ENCODE assay signal across 21 mouse cellular contexts in genomic region chr15:6411334-6411733, GRCm38 (mm10). TPM values are rescaled to one million over a fixed set of nuclear protein-coding genes. Genes with fewer than 3 reads are reported as not detected.
A peak's percentile ranks its signal among the peaks of the same experiment; 100 is the strongest.
DNase-seq lines count a peak whose midpoint lies in the region; ATAC-seq and TF ChIP-seq lines count a peak whose summit lies in the region.
"Had no signal": no experiment of that assay in that cellular context is flagged by ENCODE, and none has a peak within 500 bp of the region (broad histone marks: within the 10 kb centered on the region; RNA-seq: fewer than 3 reads in every experiment).

No protein-coding gene starts in this region.

- H3K27me3 ChIP-seq in myocyte (ENCODE audit: control insufficient read depth, insufficient read depth, insufficient read length): no peaks in the 10 kb centered on the region
- H3K27me3 ChIP-seq in kidney, embryonic 16.5 days (ENCODE audit: insufficient read depth, low read length): no peaks in the 10 kb centered on the region
- no peaks in the 10 kb centered on the region for H3K27me3 ChIP-seq in thymus, adult 2 months (ENCODE audit: control insufficient read depth, insufficient read depth, low read length)
- H3K27me3 ChIP-seq: heart, embryonic 12.5 days; limb, embryonic 12.5 days had no signal

- intact Hi-C loops in gastrocnemius, adult 2 months (cut with DNase I): no loop called here
- intact Hi-C loops in gastrocnemius, postnatal 36 days (cut with DNase I): no loop called here

- 80% methylated on average over 6 of the region's 6 CpGs for WGBS in kidney, embryonic 16.5 days
- WGBS in thymus, adult 2 months: 90% methylated on average over 6 of the region's 6 CpGs

- no peak for ATAC-seq in kidney, embryonic 16.5 days (ENCODE audit: low FRiP score, low TSS enrichment)
- ATAC-seq: forebrain, embryonic 16.5 days had no signal

- peak overlapping the region; percentile 57 for H3K4me2 ChIP-seq in myocyte (ENCODE audit: low read depth)
- no peak overlapping the region for H3K4me2 ChIP-seq in kidney, embryonic 16.5 days (replicated peaks; ENCODE audit: low read depth, low read length)
- H3K4me2 ChIP-seq: heart, embryonic 12.5 days; limb, embryonic 12.5 days; lung, embryonic 14.5 days had no signal

- TF ChIP-seq POLR2A in myocyte (IDR thresholded peaks at IDR 0.05; ENCODE audit: insufficient read length, low read depth): no peak
- no peak for TF ChIP-seq POLR2A in thymus, adult 2 months (IDR thresholded peaks at IDR 0.05; ENCODE audit: control insufficient read depth, extremely low read depth, insufficient read depth, low read length, poor library complexity)

- H3K9me3 ChIP-seq in kidney, embryonic 16.5 days (ENCODE audit: low read length): no peaks in the 10 kb centered on the region
- H3K9me3 ChIP-seq: G1E; heart, embryonic 12.5 days; hindbrain, embryonic 10.5 days; limb, embryonic 12.5 days had no signal

- no peak for TF ChIP-seq CTCF in gastrocnemius, adult 2 months (IDR thresholded peaks at IDR 0.05)
- TF ChIP-seq CTCF in thymus, adult 2 months (IDR thresholded peaks at IDR 0.05; ENCODE audit: borderline replicate concordance, control insufficient read depth, extremely low read depth, insufficient read depth, low read length, poor library complexity): no peak

- no peaks in the 10 kb centered on the region for H3K4me1 ChIP-seq in kidney, embryonic 16.5 days (ENCODE audit: insufficient read depth, low read length)
- H3K4me1 ChIP-seq in thymus, adult 2 months (replicated peaks; ENCODE audit: control insufficient read depth, insufficient read depth, low read length): no peaks in the 10 kb centered on the region
- H3K4me1 ChIP-seq: hindbrain, embryonic 10.5 days; limb, embryonic 12.5 days had no signal

- H3K27ac ChIP-seq in gastrocnemius, adult 2 months: peak overlapping the region; percentile 46; the same call in 1 of the 2 replicates
- H3K27ac ChIP-seq in kidney, embryonic 16.5 days (ENCODE audit: low read length): no peak overlapping the region
- H3K27ac ChIP-seq in thymus, adult 2 months (ENCODE audit: control insufficient read depth, insufficient read depth, low read length): no peak overlapping the region
- H3K27ac ChIP-seq: hindbrain, embryonic 10.5 days; limb, embryonic 12.5 days had no signal

- no peaks in the 10 kb centered on the region for H3K36me3 ChIP-seq in myocyte (ENCODE audit: control insufficient read depth, insufficient read depth)
- H3K36me3 ChIP-seq in kidney, embryonic 16.5 days (ENCODE audit: insufficient read depth, low read length): peaks cover 2% of the 10 kb centered on the region; the same call in 1 of the 2 replicates
- H3K36me3 ChIP-seq in thymus, adult 2 months (ENCODE audit: control insufficient read depth, insufficient read depth, low read length): no peaks in the 10 kb centered on the region
- H3K36me3 ChIP-seq: G1E; hindbrain, embryonic 10.5 days had no signal

- H3K9ac ChIP-seq in kidney, embryonic 16.5 days (replicated peaks; ENCODE audit: low read length): no peak overlapping the region
- H3K9ac ChIP-seq: heart, embryonic 12.5 days; limb, embryonic 12.5 days; lung, embryonic 14.5 days had no signal

- DNase-seq in gastrocnemius, adult 2 months: no peak
- DNase-seq in gastrocnemius, postnatal 36 days: no peak
- peak; percentile 29 for DNase-seq in lung, postnatal 25 days (ENCODE audit: low spot score)
- no peak for DNase-seq in lung, postnatal 4 days
- DNase-seq in brain, adult 2 months (ENCODE audit: low read depth, low spot score): peak; percentile 50
- no peak for DNase-seq in thymus, adult 2 months
- DNase-seq: cerebellum, adult 8-10 months; gastrocnemius, postnatal 10 days; kidney, adult 9 months; lung, embryonic 14.5 days; midbrain, embryonic 14.5 days; right cerebral cortex, postnatal 14 days had no signal

- peaks cover 20% of the 10 kb centered on the region for H3K79me2 ChIP-seq in myocyte (ENCODE audit: control insufficient read depth, insufficient read depth)

- no peak overlapping the region for H3ac ChIP-seq in myocyte (ENCODE audit: control insufficient read depth, insufficient read length)

- no peak overlapping the region for H3K4me3 ChIP-seq in gastrocnemius, adult 2 months
- H3K4me3 ChIP-seq in myocyte: no peak overlapping the region
- H3K4me3 ChIP-seq in kidney, embryonic 16.5 days (ENCODE audit: low read length): no peak overlapping the region
- H3K4me3 ChIP-seq in thymus, adult 2 months (ENCODE audit: control insufficient read depth, insufficient read depth, low read length): no peak overlapping the region
- H3K4me3 ChIP-seq: heart, embryonic 12.5 days; hindbrain, embryonic 10.5 days; limb, embryonic 12.5 days had no signal

TF ChIP-seq in myocyte, 11 proteins besides CTCF, POLR2A, EP300 and RAD21:
- TF ChIP-seq MYOG (IDR thresholded peaks at IDR 0.05; ENCODE audit: control insufficient read depth in 1 of 3, insufficient read depth in 1 of 3, insufficient read length in 2 of 3, low read depth in 2 of 3) (no peak), CEBPB (IDR thresholded peaks at IDR 0.05; ENCODE audit: insufficient read depth, poor library complexity, severe bottlenecking) (peak; percentile 87)
TF ChIP-seq in myocyte: peak in this region for 1.

RNA-seq across cellular contexts. Expression of gene C9, which starts 33.8 kb away (rescaled TPM):
- not detected for total RNA-seq in gastrocnemius, adult 2 months (2021)
- not detected for total RNA-seq in gastrocnemius, postnatal 36 days (2021)
- not detected for polyA plus RNA-seq in myocyte (2012; fragmentation: generic; extraction: Trizol)
- not detected in 2 replicates for polyA plus RNA-seq in kidney, embryonic 16.5 days (2015; fragmentation: Nextera tagmentation; extraction: Ambion mirVana)
- 0.13 TPM in 1 of 2 replicates, not detected in the other for polyA plus RNA-seq in thymus, adult 2 months (2012; rRNA removed)
- total RNA-seq: G1E; gastrocnemius, postnatal 10 days; layer of hippocampus, adult 18-20 months; left cerebral cortex, adult 8-10 months had no signal
- polyA plus RNA-seq: forebrain, embryonic 16.5 days; G1E; heart, embryonic 12.5 days; hindbrain, embryonic 10.5 days; limb, embryonic 12.5 days; lung, embryonic 14.5 days; midbrain, embryonic 14.5 days had no signal

Comparison
In these comparisons a context has a peak if more than half of its experiments do, and no peak if none do; other contexts are left out.
1. DNase-seq: peak in lung, postnatal 25 days (single experiment) and brain, adult 2 months (single experiment); none in gastrocnemius, adult 2 months (single experiment), gastrocnemius, postnatal 36 days (0 of 2), lung, postnatal 4 days (0 of 2) and thymus, adult 2 months (single experiment).